Mouse (Mus musculus) embryo, embryonic 9.5 days (tissue): Measurements from ENCODE around the gene Vps26c.

Experiments
- DNase-seq: peaks from one replicate; pipeline ENCODE4 v3.0.0-alpha.2; 2017; ENCODE audit errors: extremely low spot score

Gene Vps26c

DNA sequence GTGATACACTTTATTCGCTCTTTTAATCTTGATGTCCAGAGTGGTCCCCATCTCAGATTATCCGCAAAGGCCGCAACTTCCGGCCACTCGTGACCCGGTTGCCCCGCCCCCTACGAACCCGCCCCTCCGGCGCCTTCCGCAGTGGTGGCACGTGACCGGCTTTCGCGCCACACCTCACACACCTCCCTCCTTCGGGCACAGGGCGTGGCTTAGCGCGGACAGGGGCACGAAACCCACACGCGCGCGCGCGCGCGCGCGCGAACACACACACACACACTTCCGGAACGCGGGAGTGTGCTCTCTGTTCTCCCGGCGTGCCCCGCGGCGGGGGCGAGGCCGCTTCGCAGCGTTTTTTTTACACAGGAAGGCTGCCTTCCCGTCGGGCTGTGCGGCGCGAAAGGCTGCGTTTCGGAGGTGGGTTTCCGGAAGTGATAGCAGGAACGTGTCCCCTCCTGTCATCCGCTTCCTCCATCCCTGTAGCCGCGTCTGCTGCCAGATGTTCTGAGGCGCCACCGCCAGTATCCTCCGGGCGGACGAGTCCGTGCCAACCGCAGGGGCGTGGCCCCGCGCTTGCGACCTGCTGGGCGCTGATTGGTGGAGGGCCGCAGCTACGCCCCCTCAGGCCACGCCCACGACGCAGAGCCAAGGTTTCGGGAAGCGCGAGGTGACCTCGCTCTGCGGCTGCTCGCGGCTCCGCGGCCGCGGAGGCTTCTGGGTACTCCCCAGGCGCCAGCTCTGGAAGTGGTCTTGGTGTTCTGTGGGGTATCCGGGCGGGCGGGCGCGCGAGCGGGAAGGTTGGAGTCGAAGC is at the start of gene Vps26c:
Gene Vps26c (minus strand): TSS at position 487 of the 808 bp plus-strand sequence.
- peak; percentile 97 for DNase-seq

DNA sequence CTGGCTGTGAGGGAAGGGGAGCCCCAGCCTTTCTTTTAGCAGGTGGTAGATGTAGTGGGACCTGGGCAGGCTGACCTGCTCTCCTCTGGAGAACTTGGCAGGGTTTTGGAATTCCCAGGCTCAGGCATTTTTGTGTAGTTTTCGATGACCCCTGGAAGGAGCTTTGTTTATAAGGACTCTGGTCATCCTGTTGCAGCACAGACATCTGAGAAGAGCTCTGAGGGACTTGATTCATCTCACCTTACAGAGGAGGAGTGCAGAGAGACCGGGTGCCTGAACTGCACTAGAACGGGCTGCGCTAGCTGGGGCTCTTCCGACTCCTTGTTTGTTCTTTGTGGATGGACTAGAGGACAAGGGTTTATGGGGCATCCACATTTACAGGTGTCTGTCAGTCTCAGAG is 49.1 kb upstream of the Vps26c start:
- DNase-seq, result no peak

DNA sequence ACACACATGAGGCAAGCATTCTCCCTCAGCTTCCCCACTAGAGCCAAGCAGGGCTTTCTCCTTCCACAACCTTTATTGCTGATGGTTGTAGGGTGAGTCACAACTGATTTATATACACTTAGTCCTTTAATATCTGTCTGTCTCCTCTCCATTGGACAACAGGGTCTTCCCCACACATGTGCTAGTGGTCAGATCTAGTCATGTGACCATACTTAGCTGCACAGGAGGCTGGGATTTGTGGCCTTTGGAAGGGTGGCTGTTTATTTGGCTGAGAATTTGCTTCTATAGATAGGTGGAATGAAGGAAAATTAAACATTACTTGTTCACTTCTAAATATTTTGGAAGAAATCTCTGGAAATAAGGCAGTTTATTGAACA is 48.1 kb upstream of the Vps26c start:
- DNase-seq, result no peak

DNA sequence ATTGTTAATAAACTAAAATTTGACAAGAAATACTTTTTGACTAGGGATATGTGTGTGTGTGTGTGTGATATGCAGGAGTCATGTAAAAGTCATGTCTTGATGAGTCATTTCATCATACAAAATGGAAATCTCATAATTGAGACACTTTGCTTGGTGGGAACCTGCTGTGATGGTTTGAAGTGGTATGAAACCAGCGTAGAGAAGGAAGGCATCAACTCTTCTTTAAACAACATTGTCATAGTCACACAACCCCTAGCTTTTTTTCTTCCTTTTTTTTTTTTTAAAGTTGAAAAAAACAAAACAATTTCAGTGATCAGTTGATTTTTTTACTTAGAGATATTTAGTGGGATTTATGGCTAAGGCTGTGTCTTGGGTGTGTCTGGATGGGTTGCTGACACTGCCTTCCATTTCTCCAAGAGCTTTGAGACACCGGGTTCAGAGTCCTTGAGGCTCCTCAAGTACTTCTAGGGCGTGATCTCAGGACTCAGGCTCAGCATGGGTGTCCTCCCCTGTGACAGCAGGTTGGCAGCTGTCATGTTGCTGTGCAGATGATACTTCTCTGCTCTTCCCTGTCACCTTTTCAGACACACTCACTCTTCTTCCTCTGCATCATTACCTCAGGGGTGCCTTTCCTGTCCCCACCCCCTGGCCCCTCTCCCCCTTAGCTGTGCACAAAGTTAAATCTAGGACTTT is 47.5 kb upstream of the Vps26c start:
- DNase-seq, result no peak

DNA sequence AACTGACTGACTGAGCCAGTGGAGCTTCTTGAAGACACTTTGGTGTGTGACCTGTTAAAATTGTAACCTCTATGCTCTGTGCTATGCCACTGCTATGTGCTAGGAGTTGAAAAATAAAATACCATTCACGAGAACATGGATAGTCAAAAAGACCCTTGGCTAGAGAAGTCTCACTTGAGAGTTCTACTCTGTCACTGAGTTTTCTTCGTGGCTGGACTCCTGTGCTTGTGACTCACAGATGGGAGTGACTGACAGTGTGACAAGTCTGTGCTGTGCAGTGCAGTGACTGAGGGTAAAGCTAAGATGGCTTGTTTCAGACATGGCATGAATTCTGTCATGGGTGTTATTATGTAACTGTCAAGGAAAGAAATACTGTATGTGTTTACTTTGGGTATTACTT is 45.8 kb upstream of the Vps26c start:
- no peak for DNase-seq

DNA sequence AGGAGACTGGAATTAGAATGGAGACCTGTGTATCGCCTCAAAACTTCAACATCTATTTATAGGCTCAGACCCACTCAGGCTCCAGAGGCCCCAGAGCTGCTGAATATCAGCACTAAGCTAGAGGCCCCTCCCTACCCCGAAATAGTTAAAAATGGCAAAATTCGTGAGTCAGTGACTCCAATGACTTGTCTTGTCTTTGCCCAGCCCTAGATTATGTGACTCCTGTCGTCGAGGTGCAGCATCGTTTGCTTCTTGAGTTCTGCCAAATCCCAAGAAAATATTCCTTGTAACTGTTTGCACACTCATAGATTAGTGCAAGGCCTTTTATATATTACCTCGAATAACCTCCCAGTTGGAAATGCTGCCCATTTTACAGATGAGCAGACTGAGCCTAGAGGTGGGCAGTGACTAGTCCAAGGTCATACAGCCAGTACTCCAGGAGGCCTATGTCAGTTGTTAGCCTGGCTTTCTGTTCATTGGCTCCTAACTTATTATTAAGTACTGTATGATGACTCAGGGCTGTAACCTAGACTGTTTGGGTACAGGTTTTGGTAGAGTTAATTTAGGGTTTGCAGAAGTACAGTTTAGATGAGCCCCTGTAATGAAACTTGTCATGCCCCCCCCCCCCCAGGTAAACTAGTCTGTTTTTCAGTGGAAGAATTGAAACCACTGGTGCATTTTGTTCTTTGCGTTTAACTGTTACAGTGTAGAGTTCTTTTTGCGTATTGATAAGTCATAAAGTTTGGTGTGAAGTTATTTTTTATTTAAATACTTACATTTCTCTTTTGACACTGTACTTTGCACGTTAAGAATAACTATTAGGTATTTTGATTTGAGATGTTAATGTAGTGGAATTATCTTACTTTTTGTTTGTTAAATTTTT is 44.7 kb upstream of the Vps26c start:
- DNase-seq, result no peak

DNA sequence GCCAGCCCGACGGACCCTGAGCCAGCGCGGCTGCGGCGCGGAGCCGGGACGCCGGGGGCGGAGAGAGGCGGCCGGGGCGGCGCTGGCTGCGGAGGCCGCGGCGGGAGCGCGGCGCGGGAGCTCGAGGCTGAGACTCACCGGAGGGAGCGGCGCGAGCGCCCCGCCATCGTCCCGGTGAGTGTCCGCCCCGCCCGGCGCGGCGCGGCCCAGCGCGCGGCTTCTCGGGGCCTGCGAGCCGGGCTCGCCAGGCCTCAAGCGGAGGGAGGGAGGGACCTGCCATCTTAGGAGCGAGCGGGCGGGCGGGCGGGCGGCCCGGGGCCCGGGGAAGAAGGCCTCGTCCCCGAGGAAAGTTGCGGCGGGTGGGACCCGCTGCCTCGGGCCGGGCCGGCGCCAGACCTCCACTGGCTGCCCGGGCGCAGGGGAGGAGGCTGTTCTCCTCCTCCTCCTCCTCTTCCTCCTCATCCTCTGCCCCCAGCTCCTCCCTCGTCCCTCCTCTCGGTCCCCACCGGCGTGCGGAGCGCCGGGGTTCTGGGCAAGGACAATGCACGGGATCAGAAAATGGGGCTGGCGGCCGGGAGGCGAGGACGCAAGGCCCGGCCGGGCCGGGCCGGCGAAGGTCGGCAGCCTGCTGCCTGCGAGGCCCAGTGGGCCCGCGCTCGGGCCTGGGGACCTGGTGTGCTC is 43.9 kb upstream of the Vps26c start:
- DNase-seq, result peak; percentile 66

DNA sequence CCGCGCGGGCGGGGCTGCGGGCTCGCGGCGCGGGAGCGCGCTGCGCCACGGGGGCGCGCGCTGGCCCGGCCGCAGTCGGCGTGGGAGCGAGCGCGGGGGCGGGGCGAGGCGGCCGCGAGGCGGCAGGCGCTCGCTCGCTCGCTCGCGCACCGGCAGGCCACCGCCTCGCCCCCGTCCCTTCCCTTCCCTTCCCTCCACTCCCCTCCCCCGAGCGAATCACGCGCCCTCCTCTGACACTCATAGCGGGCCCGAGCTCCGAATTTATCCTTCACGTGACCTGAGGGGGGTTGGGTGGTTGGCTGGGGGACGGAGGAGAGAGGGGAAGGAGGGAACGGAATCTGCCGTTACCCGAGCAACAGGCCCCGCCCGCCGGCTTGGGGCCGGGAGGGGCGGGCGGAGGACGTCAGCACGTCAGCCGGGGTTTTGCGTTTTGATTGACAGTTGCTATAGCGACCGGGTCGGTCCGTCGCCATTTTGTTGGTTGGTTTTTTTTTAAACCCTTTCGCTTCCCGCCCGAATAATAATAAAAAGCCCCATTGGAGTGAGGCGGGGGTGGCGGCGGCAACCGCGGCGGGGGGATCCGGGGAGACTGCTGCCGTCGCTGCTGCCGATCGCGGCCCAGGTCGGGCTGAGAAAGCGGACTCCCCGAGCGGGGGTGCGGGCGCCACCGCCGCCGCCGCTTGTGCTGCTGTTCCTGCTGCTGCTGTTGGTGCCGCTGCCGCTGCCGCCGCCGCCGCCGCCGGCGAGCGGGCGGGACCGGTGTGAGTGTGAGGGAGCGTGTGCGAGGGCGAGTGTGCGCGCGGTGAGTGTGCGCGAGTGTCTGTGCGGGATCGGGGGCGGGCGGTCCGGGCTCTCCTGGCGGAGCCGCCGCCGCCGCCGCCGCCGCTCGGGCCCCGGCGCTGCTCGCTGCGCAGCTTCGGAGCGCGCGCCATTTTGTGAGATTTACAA is 42.9 kb upstream of the Vps26c start, which contains the start of gene Dyrk1a:
Gene Dyrk1a (plus strand): TSS at position 782 of the 948 bp plus-strand sequence.
- DNase-seq, result peak; percentile 100

DNA sequence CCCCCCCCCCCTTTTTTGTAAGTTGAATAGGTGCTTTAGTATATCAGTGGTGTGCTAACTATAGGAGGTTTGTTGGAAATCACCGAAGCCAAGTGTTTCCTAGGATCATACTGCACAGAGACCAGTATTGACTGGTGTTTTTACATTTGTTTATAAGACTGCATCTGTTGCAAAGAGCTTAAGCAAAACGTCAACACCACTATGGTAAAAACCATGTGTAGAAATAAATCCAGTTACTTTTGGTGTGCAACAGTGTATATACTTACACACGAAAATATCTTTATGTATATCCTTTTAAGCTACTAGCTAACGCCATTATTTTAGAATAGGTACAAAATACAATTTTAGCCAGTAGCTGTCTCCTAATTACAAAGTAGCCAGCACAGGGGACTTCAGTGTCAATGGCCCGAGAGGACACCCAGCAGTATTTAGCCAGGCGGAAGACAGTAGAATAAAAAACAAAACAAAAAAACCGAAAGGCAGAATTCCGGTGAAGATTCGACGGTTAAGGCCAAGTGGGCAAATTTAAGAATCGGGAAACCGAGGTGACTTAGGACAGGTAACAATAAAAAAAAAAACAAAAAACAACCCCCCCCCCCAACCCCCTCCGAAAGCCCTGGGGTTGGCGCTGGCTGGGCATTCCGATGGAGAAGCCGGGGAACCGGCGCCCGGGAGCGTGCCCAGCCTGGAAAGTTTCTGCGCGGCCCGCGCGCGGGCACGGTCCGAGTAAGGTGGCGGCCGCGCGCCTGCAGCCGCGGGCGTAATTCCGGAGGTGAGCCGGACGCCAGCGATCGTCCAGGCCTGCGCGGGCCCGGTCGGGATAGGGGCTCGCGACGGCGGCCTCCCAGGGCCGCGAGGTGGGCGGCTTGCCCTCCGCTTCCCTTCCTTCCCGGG is 42.0 kb upstream of the Vps26c start:
- peak; percentile 82 for DNase-seq

DNA sequence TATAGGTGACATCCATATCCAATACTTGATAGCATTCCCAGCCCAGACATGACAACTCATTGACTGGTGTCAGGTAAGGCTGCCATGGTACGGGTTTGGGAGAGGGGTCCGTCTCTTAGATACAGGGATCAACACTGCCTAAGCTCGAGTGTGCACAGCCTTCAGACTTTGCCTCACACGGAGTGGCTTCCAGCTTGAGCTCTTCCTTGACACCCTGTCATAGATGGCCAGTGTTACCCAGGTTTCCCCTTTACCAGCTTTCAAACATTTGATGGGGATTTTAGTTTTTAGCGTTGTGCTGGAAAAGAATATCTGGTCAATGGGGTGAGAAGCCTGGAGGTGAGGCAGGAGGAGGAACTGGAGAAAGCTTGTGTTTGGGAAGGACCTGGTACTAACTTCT is 41.1 kb upstream of the Vps26c start:
- no peak for DNase-seq

DNA sequence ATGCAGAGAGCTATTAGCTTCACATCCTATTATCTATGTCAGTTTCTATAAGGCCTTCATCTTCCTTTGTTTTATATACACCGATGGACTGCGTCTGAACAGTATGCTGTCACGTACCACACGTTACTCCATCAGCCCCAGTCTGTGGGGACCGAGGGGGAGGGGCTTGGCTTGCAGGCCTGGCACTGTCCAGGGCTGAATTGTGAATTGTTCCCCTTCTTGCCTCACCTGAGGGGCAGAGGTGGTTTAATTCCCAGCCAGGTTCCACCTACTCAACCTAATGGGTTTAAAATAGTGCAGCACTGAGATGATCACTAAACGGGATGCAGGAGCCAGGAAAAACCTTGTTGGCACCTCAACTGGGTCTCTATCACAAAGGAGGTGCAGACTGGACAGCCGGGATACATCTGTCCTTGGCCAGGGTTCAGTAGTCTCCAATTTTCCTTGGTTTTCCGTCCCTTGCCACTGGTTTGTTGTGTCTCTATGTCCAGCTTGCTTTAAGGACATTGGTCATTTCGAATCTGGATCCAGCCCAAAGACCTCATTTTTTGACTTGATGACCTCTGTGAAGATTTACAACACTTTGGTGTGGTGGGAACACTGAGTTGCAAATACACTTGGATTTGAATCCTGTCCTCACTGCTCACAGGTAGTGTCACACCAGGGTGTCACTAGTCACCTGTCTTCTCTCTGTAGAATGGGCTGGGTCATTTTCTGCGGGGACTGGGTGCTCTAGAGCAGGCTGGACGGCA is 40.4 kb upstream of the Vps26c start:
- no peak for DNase-seq

DNA sequence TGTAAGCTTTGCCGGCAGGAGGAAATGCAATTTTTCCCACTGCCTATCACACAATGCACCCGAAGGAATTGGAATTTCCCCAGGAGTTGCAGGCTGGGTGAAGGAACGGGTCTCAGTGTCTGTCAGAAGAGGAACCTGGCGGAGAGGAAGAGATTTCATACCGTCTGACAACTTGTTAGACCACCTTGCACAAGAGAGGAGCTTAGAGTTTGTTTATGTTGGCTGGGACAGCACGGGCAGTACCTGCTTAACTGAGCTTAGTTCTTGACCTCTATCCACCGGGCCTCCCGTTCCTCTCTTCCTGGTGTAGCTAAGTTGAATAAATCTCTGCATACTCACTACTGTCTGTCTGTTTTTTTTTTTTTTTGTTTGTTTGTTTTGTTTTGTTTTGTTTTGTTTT is 39.5 kb upstream of the Vps26c start:
- DNase-seq, result no peak

DNA sequence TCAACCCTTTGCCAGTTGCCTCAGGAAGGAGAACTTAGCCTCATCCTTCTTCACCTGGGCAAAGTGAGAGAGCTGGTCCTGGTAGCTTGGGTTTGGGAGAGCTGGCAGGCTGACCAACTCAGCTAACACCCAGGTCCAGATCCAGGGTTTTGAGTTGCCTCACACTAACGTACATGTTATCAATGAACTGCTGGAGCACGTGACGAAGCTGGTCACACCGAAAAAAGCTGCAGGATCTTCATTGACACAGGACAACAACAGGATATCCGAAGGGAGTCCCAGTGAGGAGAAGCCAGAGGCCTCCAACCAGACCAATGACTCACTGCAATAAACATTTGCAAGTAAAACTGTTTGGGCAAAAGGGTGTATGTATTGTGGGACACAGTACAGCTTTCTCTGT is 34.0 kb upstream of the Vps26c start:
- no peak for DNase-seq

DNA sequence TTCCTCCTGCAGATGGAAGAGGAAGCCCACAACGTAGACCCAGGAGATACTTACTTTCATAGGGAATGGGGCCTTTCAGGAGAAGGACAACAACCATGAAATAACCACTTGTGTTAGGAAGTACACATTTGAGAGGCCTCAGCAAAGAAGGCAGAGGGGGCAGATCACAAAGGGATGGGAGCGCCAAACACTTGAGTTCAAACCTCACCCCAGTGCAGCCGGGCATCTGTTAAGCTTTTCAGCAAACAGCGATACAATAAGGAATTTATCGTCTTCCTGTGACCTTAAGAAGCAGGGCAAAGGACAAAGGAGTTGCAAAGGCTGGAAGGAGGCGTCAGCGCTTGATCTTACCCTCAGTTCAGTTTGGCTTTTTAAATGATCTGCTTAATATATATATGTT is 33.2 kb upstream of the Vps26c start:
- no peak for DNase-seq

DNA sequence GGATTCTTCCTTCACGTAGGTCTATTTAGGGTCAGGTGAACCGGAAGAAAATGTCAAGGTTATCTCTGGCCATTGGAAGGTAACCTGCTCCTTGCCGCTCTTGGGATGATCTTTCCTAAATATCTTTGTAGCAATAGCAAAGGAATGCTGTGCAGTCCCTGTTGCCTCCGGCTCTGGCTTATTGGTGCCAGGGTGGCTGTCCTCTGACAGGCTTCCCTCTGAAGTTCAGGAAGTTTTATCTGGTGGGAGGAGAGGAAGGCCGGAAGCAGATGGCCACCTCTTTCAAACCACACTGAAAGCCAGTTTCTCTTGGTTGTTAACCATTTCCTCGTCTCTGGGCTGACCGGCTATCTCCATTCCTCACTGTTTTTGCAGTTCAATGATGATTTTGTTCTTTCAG is 32.7 kb upstream of the Vps26c start:
- DNase-seq, result no peak

DNA sequence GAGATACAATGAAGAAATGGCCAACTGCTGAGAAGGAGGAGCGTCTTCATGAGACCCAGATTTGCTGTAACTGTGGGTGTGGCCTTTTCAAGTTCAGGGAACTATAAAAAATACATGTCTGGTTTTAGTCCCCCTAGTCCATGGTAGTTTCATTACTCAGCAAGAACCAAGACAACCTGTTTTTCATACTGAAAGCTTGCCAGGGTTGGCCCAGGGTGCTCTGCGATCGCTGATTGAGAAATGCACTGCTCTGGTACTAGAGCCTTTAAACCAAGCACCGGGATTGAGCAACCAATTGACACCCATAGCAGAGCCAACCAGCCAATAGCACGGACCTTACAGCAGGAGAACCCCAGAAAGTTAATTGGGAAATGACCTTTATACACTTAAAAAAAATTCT is 29.6 kb upstream of the Vps26c start:
- DNase-seq, result no peak

DNA sequence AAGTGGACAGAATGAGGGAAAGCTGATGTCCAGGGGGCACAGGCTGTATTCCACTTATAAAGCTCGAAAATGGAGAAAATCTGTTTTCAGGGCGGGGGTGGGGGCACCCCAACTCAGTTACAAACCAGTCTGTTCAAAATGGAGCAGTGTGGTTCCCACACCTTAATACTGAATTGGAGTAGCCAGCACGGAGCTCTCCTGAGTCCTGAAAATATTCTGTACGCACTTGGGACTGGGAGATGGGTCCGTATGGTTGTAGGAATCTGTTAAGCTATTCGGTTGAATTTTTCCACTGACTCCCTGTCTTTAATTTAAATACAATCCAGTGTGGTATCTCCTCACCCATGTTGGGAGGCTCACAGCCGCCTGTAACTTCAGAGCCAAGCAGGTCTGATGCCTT is 28.7 kb upstream of the Vps26c start:
- no peak for DNase-seq

DNA sequence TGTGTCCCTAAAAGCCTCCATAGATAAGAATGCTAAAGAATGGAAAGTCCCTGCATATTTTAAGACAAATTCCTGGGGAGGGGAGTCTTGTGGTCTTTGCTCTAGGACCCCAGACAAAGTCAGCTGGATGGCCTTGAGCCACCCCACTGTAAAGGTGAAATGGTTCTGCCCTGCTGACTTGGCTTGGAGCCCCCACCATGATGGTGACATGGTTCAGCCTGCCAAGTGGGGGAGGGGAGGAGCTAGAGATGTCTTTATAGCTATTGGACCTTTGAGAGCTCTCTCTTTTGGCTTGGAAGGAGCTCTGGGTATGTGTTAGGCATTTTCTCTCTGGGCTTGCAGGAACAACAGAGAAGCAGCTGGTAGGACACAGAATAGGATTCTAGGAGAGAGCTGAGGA is 25.3 kb upstream of the Vps26c start:
- DNase-seq, result no peak

DNA sequence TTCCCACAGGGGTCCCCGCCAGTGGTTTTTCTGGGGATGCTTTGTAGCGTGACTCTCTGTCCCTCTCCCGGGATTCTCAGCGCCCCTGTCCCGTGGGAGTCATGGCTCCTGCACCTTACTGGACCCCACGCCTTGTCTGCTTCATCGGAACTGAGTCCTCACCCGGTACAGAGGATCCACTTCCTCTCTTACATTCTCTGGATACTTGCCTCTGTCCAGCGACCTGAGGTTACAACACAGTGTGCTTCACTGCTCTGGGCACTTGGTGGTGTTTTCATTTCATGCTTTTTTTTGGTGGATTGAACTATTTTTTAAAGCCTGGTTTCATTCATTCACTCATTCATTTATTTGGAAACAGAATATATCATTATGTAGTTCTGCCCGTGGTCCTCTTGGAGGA is 23.2 kb upstream of the Vps26c start:
- DNase-seq, result no peak
